Mouse (Mus musculus): ENCODE results near the gene St14. TPM values are rescaled to one million over a fixed set of nuclear protein-coding genes. Genes with fewer than 3 reads are reported as not detected.
A peak's percentile ranks its signal among the peaks of the same experiment; 100 is the strongest.
"Not testable (repeated sequence)": the region's sequence is repeated elsewhere in the genome, so short reads cannot be mapped to it uniquely, and the experiment has no call there.

St14 gene
- polyA plus RNA-seq, 1 experiment from 2014 or later = 58.3 TPM

GRCm38 (mm10) chr9:31082054-31082666 is 49.5 kb downstream of the St14 start:
- no peaks in the 10 kb centered on the region for H3K36me3 ChIP-seq (ENCODE audit: control insufficient read depth, insufficient read depth, low read length)
- peak overlapping the region; percentile 35; the same call in 1 of the 2 replicates for H3K4me2 ChIP-seq (ENCODE audit: low read depth, low read length)
- 8% methylated on average over 15 of the region's 15 CpGs for WGBS
- no peaks in the 10 kb centered on the region for H3K27me3 ChIP-seq (ENCODE audit: control insufficient read depth, insufficient read depth, low read depth, low read length)
- no peak overlapping the region for H3K4me3 ChIP-seq (ENCODE audit: low read length)
- H3K27ac ChIP-seq (ENCODE audit: low read length) = no peak overlapping the region
- H3K9me3 ChIP-seq (ENCODE audit: control insufficient read depth, low read length) = no peaks in the 10 kb centered on the region
- no peak; the same call in 1 of the 2 replicates for ATAC-seq (ENCODE audit: low read depth)
- no peak overlapping the region for H3K9ac ChIP-seq (ENCODE audit: low read length)
- peaks cover 3% of the 10 kb centered on the region; the same call in 1 of the 2 replicates for H3K4me1 ChIP-seq (replicated peaks; ENCODE audit: control insufficient read depth, insufficient read depth, low read length)

GRCm38 (mm10) chr9:31080726-31081125 is 50.9 kb downstream of the St14 start:
- Histone ChIP-seq H3K4me1 (replicated peaks; ENCODE audit: control insufficient read depth, insufficient read depth, low read length) (peaks cover 3% of the 10 kb centered on the region; the same call in 1 of the 2 replicates), H3K9ac (ENCODE audit: low read length) (no peak overlapping the region), H3K9me3 (ENCODE audit: control insufficient read depth, low read length) (no peaks in the 10 kb centered on the region), H3K36me3 (ENCODE audit: control insufficient read depth, insufficient read depth, low read length) (no peaks in the 10 kb centered on the region), H3K27me3 (ENCODE audit: control insufficient read depth, insufficient read depth, low read depth, low read length) (no peaks in the 10 kb centered on the region), H3K4me2 (ENCODE audit: low read depth, low read length) (no peak overlapping the region), H3K27ac (ENCODE audit: low read length) (no peak overlapping the region), H3K4me3 (ENCODE audit: low read length) (no peak overlapping the region)
- WGBS = 39% methylated on average over 6 of the region's 6 CpGs
- ATAC-seq (ENCODE audit: low read depth) = peak; percentile 74

- Histone ChIP-seq H3K4me3 (ENCODE audit: low read length) (no peak overlapping the region), H3K36me3 (ENCODE audit: control insufficient read depth, insufficient read depth, low read length) (no peaks in the 10 kb centered on the region), H3K27ac (ENCODE audit: low read length) (no peak overlapping the region), H3K27me3 (ENCODE audit: control insufficient read depth, insufficient read depth, low read depth, low read length) (no peaks in the 10 kb centered on the region), H3K9ac (ENCODE audit: low read length) (no peak overlapping the region), H3K9me3 (ENCODE audit: control insufficient read depth, low read length) (no peaks in the 10 kb centered on the region), H3K4me2 (ENCODE audit: low read depth, low read length) (no peak overlapping the region), H3K4me1 (replicated peaks; ENCODE audit: control insufficient read depth, insufficient read depth, low read length) (no peaks in the 10 kb centered on the region)
- 90% methylated on average over 10 of the region's 10 CpGs for WGBS
- no peak for ATAC-seq (ENCODE audit: low read depth)
These were observed 56.8 kb downstream of the St14 start for GRCm38 (mm10) chr9:31074836-31075235.

- Histone ChIP-seq H3K4me3 (ENCODE audit: low read length) (no peak overlapping the region), H3K4me1 (replicated peaks; ENCODE audit: control insufficient read depth, insufficient read depth, low read length) (no peaks in the 10 kb centered on the region), H3K9ac (ENCODE audit: low read length) (no peak overlapping the region), H3K36me3 (ENCODE audit: control insufficient read depth, insufficient read depth, low read length) (peaks cover under 1% of the 10 kb centered on the region; the same call in 1 of the 2 replicates), H3K27me3 (ENCODE audit: control insufficient read depth, insufficient read depth, low read depth, low read length) (no peaks in the 10 kb centered on the region), H3K4me2 (ENCODE audit: low read depth, low read length) (no peak overlapping the region), H3K9me3 (ENCODE audit: control insufficient read depth, low read length) (no peaks in the 10 kb centered on the region), H3K27ac (ENCODE audit: low read length) (no peak overlapping the region)
- 78% methylated on average over 7 of the region's 7 CpGs for WGBS
- no peak for ATAC-seq (ENCODE audit: low read depth)
These were observed 57.9 kb downstream of the St14 start for GRCm38 (mm10) chr9:31073797-31074196.

GRCm38 (mm10) chr9:31072256-31072655 is 59.4 kb downstream of the St14 start:
- ATAC-seq (ENCODE audit: low read depth) = no peak
- no peak overlapping the region for H3K27ac ChIP-seq (ENCODE audit: low read length)
- no peaks in the 10 kb centered on the region for H3K27me3 ChIP-seq (ENCODE audit: control insufficient read depth, insufficient read depth, low read depth, low read length)
- H3K4me1 ChIP-seq (replicated peaks; ENCODE audit: control insufficient read depth, insufficient read depth, low read length) = no peaks in the 10 kb centered on the region
- H3K4me2 ChIP-seq (ENCODE audit: low read depth, low read length) = no peak overlapping the region
- 73% methylated on average over 5 of the region's 5 CpGs for WGBS
- peaks cover 2% of the 10 kb centered on the region; the same call in 1 of the 2 replicates for H3K36me3 ChIP-seq (ENCODE audit: control insufficient read depth, insufficient read depth, low read length)
- no peak overlapping the region for H3K4me3 ChIP-seq (ENCODE audit: low read length)
- no peak overlapping the region for H3K9ac ChIP-seq (ENCODE audit: low read length)
- H3K9me3 ChIP-seq (ENCODE audit: control insufficient read depth, low read length) = no peaks in the 10 kb centered on the region

GRCm38 (mm10) chr9:31070706-31071105 is 60.9 kb downstream of the St14 start:
- ATAC-seq (ENCODE audit: low read depth) = no peak
- Histone ChIP-seq H3K4me3 (ENCODE audit: low read length) (no peak overlapping the region), H3K27me3 (ENCODE audit: control insufficient read depth, insufficient read depth, low read depth, low read length) (no peaks in the 10 kb centered on the region), H3K36me3 (ENCODE audit: control insufficient read depth, insufficient read depth, low read length) (peaks cover 10% of the 10 kb centered on the region; the same call in 1 of the 2 replicates), H3K9me3 (ENCODE audit: control insufficient read depth, low read length) (no peaks in the 10 kb centered on the region), H3K9ac (ENCODE audit: low read length) (no peak overlapping the region), H3K4me1 (replicated peaks; ENCODE audit: control insufficient read depth, insufficient read depth, low read length) (no peaks in the 10 kb centered on the region), H3K27ac (ENCODE audit: low read length) (no peak overlapping the region), H3K4me2 (ENCODE audit: low read depth, low read length) (no peak overlapping the region)
- WGBS = 95% methylated on average over 7 of the region's 8 CpGs

GRCm38 (mm10) chr9:31058723-31059122 is 72.9 kb downstream of the St14 start:
- ATAC-seq (ENCODE audit: low read depth) = no peak
- Histone ChIP-seq H3K4me3 (ENCODE audit: low read length) (no peak overlapping the region), H3K4me1 (replicated peaks; ENCODE audit: control insufficient read depth, insufficient read depth, low read length) (no peaks in the 10 kb centered on the region), H3K27ac (ENCODE audit: low read length) (no peak overlapping the region), H3K9ac (ENCODE audit: low read length) (no peak overlapping the region), H3K4me2 (ENCODE audit: low read depth, low read length) (no peak overlapping the region), H3K27me3 (ENCODE audit: control insufficient read depth, insufficient read depth, low read depth, low read length) (no peaks in the 10 kb centered on the region), H3K36me3 (ENCODE audit: control insufficient read depth, insufficient read depth, low read length) (peaks cover 12% of the 10 kb centered on the region; the same call in 1 of the 2 replicates), H3K9me3 (ENCODE audit: control insufficient read depth, low read length) (no peaks in the 10 kb centered on the region)
- WGBS = 91% methylated on average over 2 of the region's 2 CpGs

GRCm38 (mm10) chr9:31051509-31051908 is 80.1 kb downstream of the St14 start:
- not testable (repeated sequence) for H3K4me3 ChIP-seq (ENCODE audit: low read length); H3K36me3 ChIP-seq (ENCODE audit: control insufficient read depth, insufficient read depth, low read length); H3K9me3 ChIP-seq (ENCODE audit: control insufficient read depth, low read length); H3K27me3 ChIP-seq (ENCODE audit: control insufficient read depth, insufficient read depth, low read depth, low read length); H3K4me1 ChIP-seq (replicated peaks; ENCODE audit: control insufficient read depth, insufficient read depth, low read length); H3K4me2 ChIP-seq (ENCODE audit: low read depth, low read length); H3K27ac ChIP-seq (ENCODE audit: low read length); ATAC-seq (ENCODE audit: low read depth); H3K9ac ChIP-seq (ENCODE audit: low read length)
- WGBS = 92% methylated on average over 6 of the region's 6 CpGs

GRCm38 (mm10) chr9:31050208-31050607 is 81.4 kb downstream of the St14 start:
- no peak overlapping the region for H3K4me2 ChIP-seq (ENCODE audit: low read depth, low read length)
- no peak overlapping the region for H3K9ac ChIP-seq (ENCODE audit: low read length)
- no peaks in the 10 kb centered on the region for H3K9me3 ChIP-seq (ENCODE audit: control insufficient read depth, low read length)
- H3K4me1 ChIP-seq (replicated peaks; ENCODE audit: control insufficient read depth, insufficient read depth, low read length) = no peaks in the 10 kb centered on the region
- H3K27ac ChIP-seq (ENCODE audit: low read length) = no peak overlapping the region
- peaks cover 3% of the 10 kb centered on the region; the same call in 1 of the 2 replicates for H3K36me3 ChIP-seq (ENCODE audit: control insufficient read depth, insufficient read depth, low read length)
- no peak overlapping the region for H3K4me3 ChIP-seq (ENCODE audit: low read length)
- ATAC-seq (ENCODE audit: low read depth) = no peak
- WGBS = 96% methylated on average over 5 of the region's 5 CpGs
- no peaks in the 10 kb centered on the region for H3K27me3 ChIP-seq (ENCODE audit: control insufficient read depth, insufficient read depth, low read depth, low read length)

All from lung, embryonic 16.5 days (tissue).